Mouse (Mus musculus) erythroblast, embryonic 14.5 days (primary cell): ENCODE measurements around the gene Phex. TPM values are rescaled to one million over a fixed set of nuclear protein-coding genes. Genes with fewer than 3 reads are reported as not detected.

Experiments used
- H3K27me3 ChIP-seq: 2 replicates; pipeline ENCODE4 v1.6.1; 2012; ENCODE audit warnings: inconsistent platforms; ENCODE audit not compliant: control insufficient read depth
- H3K36me3 ChIP-seq: 2 replicates; pipeline ENCODE4 v1.6.1; 2012; ENCODE audit warnings: mild to moderate bottlenecking, inconsistent platforms; ENCODE audit not compliant: control insufficient read depth
- H3K4me1 ChIP-seq: 2 replicates; pipeline ENCODE4 v1.6.1; 2012; ENCODE audit warnings: inconsistent platforms; ENCODE audit not compliant: control insufficient read depth
- H3K4me3 ChIP-seq: replicated peaks from 2 replicates; pipeline ENCODE3; 2012; ENCODE audit warnings: moderate library complexity, mild to moderate bottlenecking, inconsistent platforms
- H3K9me3 ChIP-seq: 2 replicates; pipeline ENCODE4 v1.6.1; 2012; ENCODE audit warnings: low read length, inconsistent platforms, mixed read lengths; ENCODE audit not compliant: control insufficient read depth
- GATA1 ChIP-seq: IDR thresholded peaks from 2 replicates; pipeline ENCODE4 v1.6.1; 2012; ENCODE audit warnings: low read length, inconsistent platforms, mixed read lengths
- TAL1 ChIP-seq: IDR thresholded peaks from 3 replicates; pipeline ENCODE4 v1.6.1; 2012; ENCODE audit warnings: low read length, inconsistent platforms, mixed read lengths
- polyA plus RNA-seq: library from polyadenylated mRNA; stranded (reverse); fragments of >175 nt; gene quantifications from 2 replicates; pipeline ENCODE4 v1.2.3, GENCODE M21; 2012

Phex gene
- polyA plus RNA-seq, 1 experiment, result not detected

DNA sequence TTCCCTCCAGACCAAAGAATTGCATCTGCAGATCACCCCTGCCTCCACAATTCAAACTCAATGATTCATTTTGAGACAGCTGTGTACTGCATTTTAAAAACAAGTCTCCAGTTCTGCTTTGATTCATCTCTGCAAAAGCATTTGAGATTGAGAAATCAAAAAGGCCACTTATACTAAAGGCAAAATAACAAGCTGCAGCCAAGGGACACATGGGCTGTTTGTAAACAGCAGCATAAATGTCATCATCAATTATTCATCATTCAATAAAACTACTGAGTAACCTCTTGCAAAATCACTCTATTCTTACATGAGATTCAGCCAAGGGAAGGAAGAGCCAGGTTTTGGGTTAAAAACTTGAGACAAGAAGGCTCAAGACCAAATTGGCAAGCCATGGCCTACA lies 122.7 kb downstream of the Phex start:
- H3K27me3 ChIP-seq, result no peaks in the 10 kb centered on the region
- TF ChIP-seq TAL1 (no peak), GATA1 (no peak)
- H3K36me3 ChIP-seq, result no peaks in the 10 kb centered on the region
- H3K9me3 ChIP-seq, result no peaks in the 10 kb centered on the region
- H3K4me3 ChIP-seq, result no peak overlapping the region
- no peaks in the 10 kb centered on the region for H3K4me1 ChIP-seq

- H3K4me3 ChIP-seq, result no peak overlapping the region
These were observed 138.5 kb downstream of the Phex start for GRCm38 (mm10) chrX:157276581-157276980.

DNA sequence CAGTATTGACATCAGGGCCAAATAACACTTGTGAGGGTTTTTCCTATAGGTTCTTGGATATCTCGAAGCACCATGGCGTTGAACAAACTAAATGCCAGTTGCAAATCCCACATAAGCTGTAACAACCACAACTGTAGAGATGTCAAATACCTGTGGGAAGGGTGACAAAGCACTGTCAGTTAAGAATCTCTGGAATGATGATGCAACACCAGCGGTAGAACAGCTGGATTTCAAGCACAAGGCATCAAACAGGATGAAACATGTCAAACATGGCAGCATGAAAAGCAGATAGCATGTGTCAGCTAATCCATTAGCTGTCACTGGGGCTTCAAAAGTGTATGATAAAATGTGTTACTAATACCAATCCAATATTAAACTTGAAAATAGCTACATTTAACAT lies 141.8 kb downstream of the Phex start:
- Histone ChIP-seq H3K9me3 (no peaks in the 10 kb centered on the region), H3K4me1 (no peaks in the 10 kb centered on the region), H3K36me3 (no peaks in the 10 kb centered on the region), H3K4me3 (no peak overlapping the region), H3K27me3 (no peaks in the 10 kb centered on the region)
- no peak for TF ChIP-seq GATA1
- no peak for TF ChIP-seq TAL1

More at GRCm38 (mm10) chrX:157276581-157276980, 138.5 kb downstream of the Phex start:
- TF ChIP-seq TAL1 (no peak), GATA1 (no peak)
- H3K4me1 ChIP-seq, result no peaks in the 10 kb centered on the region
- H3K9me3 ChIP-seq, result no peaks in the 10 kb centered on the region
- H3K27me3 ChIP-seq, result no peaks in the 10 kb centered on the region
- no peaks in the 10 kb centered on the region for H3K36me3 ChIP-seq

DNA sequence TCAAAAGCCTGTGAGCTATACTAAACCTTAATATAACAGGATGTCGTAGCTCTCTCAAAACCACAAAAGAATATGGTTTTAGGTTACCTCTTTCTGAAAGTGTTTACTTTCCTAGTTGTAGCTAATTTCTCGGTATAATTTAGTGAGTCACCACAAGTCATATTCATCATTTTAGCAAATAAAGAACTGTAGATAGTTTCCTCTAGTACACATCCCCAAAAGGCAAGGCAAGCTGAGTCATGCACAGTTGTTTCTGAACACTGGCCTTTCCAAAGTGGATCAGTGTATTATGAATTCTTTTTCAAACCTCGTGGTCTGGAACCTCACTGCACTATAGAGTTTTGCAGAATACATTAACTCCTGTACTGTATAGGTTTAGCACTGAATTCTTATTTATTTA lies 143.5 kb downstream of the Phex start:
- Histone ChIP-seq H3K27me3 (no peaks in the 10 kb centered on the region), H3K9me3 (no peaks in the 10 kb centered on the region), H3K36me3 (no peaks in the 10 kb centered on the region), H3K4me1 (no peaks in the 10 kb centered on the region), H3K4me3 (no peak overlapping the region)
- TF ChIP-seq GATA1, result no peak
- TF ChIP-seq TAL1, result no peak

- Histone ChIP-seq H3K4me3 (no peak overlapping the region), H3K36me3 (no peaks in the 10 kb centered on the region), H3K27me3 (no peaks in the 10 kb centered on the region), H3K9me3 (no peaks in the 10 kb centered on the region), H3K4me1 (no peaks in the 10 kb centered on the region)
- TF ChIP-seq GATA1 (no peak), TAL1 (no peak)
These were observed 145.3 kb downstream of the Phex start for GRCm38 (mm10) chrX:157269726-157270305.

GRCm38 (mm10) chrX:157268141-157268540 lies 147.0 kb downstream of the Phex start:
- Histone ChIP-seq H3K27me3 (no peaks in the 10 kb centered on the region), H3K4me1 (no peaks in the 10 kb centered on the region), H3K36me3 (no peaks in the 10 kb centered on the region), H3K9me3 (no peaks in the 10 kb centered on the region; the same call in 1 of the 2 replicates), H3K4me3 (no peak overlapping the region)
- TF ChIP-seq TAL1 (no peak), GATA1 (no peak)

GRCm38 (mm10) chrX:157202736-157203135 lies 212.4 kb downstream of the Phex start:
- no peak overlapping the region for H3K4me3 ChIP-seq
- no peak for TF ChIP-seq TAL1
- TF ChIP-seq GATA1, result no peak
- H3K27me3 ChIP-seq, result no peaks in the 10 kb centered on the region
- no peaks in the 10 kb centered on the region for H3K36me3 ChIP-seq
- H3K9me3 ChIP-seq, result no peaks in the 10 kb centered on the region
- no peaks in the 10 kb centered on the region for H3K4me1 ChIP-seq

- Histone ChIP-seq H3K36me3 (no peaks in the 10 kb centered on the region), H3K9me3 (no peaks in the 10 kb centered on the region), H3K4me3 (no peak overlapping the region), H3K4me1 (no peaks in the 10 kb centered on the region), H3K27me3 (no peaks in the 10 kb centered on the region)
- no peak for TF ChIP-seq TAL1
- no peak for TF ChIP-seq GATA1
These were observed 230.9 kb downstream of the Phex start for GRCm38 (mm10) chrX:157184167-157184566.

- H3K9me3 ChIP-seq, result no peaks in the 10 kb centered on the region
- H3K4me3 ChIP-seq, result no peak overlapping the region
- H3K36me3 ChIP-seq, result no peaks in the 10 kb centered on the region
- no peaks in the 10 kb centered on the region for H3K4me1 ChIP-seq
- H3K27me3 ChIP-seq, result no peaks in the 10 kb centered on the region
- TF ChIP-seq TAL1 (no peak), GATA1 (no peak)
These were observed 234.3 kb downstream of the Phex start for GRCm38 (mm10) chrX:157180845-157181244.

DNA sequence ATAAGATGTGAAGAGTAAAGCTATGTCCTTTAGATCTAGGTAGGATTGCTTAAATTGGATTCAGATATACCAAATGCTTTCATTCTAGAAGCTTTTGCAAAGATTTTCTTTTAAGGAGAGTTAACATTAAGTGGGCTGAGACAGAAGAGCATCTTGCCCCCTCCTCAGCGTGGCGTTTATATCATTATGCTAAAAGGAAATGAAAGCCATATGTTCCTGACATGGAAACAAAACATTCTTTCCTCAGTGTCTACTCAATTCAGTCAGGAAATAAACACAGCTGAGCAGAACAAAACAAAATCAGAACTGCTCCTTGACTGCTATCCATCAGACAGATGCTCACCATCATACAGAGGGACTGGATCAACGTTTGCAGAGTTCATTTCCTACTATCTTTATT lies 251.0 kb downstream of the Phex start:
- Histone ChIP-seq H3K36me3 (no peaks in the 10 kb centered on the region), H3K27me3 (no peaks in the 10 kb centered on the region), H3K9me3 (peaks cover 5% of the 10 kb centered on the region), H3K4me3 (no peak overlapping the region), H3K4me1 (no peaks in the 10 kb centered on the region)
- no peak for TF ChIP-seq GATA1
- no peak for TF ChIP-seq TAL1
